Mouse (Mus musculus): ENCODE results near the gene Chka. TPM values are rescaled to one million over a fixed set of nuclear protein-coding genes. Genes with fewer than 3 reads are reported as not detected.

Chka gene
- total RNA-seq, 2 experiments from 2014 or later: 82.1 to 271 TPM

GRCm38 (mm10) chr19:3882214-3882613, 30.6 kb downstream of the Chka start:
- no peak for DNase-seq (ENCODE audit: low spot score in 2 of 2)

- no peak for DNase-seq (ENCODE audit: low spot score in 2 of 2)
These were observed 32.9 kb downstream of the Chka start for GRCm38 (mm10) chr19:3884325-3884990.

GRCm38 (mm10) chr19:3889096-3889495, 37.5 kb downstream of the Chka start:
- no peak for DNase-seq (ENCODE audit: low spot score in 2 of 2)

- no peak for DNase-seq (ENCODE audit: low spot score in 2 of 2)
These were observed 38.6 kb downstream of the Chka start for GRCm38 (mm10) chr19:3890181-3890580.

- no peak for DNase-seq (ENCODE audit: low spot score in 2 of 2)
These were observed 42.1 kb downstream of the Chka start for GRCm38 (mm10) chr19:3893545-3894116.

DNA sequence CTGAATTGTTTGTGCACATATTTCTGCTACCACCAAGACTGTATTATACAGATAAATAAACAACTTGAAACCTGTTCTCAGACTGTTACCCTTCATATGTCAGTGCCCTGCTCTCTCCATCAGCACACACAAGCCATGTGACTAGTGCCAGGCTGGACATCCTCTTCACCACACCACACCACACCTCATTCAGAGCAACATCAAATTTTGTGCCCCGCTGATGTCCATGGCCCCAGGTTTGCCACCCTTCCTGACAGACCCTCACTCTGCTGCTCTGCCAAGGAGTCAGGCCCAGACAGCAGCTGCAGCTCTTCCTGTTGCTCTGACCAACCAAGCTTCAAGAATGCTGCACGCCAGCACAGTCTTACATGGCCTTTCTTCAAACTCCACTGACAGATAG, 42.7 kb downstream of the Chka start:
- no peak for DNase-seq (ENCODE audit: low spot score in 2 of 2)

- DNase-seq (ENCODE audit: low spot score in 2 of 2): no peak
These were observed 43.6 kb downstream of the Chka start for GRCm38 (mm10) chr19:3895171-3895631.

DNA sequence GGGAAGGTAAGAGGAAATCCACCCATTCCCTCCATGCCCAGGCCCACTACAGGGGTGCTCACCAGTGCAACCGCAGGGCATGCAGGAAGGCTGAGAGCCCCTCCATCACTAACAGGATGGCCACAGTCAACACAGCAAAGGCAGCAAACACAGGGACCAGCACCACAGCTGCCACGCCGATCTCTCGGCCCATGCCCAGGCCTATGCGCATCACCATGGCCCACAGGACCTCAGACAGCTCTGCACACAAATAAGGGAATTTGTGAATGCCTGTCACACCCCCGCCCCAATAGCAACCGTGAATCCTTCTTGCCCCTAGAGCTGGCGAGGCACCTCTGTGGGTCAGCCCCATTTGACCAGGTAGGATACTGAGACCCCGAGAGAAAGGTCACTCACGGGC, 44.6 kb downstream of the Chka start:
- DNase-seq (ENCODE audit: low spot score in 2 of 2): no peak

- DNase-seq (ENCODE audit: low spot score in 2 of 2): no peak
These were observed 46.0 kb downstream of the Chka start for GRCm38 (mm10) chr19:3897557-3897956.

- no peak for DNase-seq (ENCODE audit: low spot score in 2 of 2)
These were observed 47.4 kb downstream of the Chka start for GRCm38 (mm10) chr19:3898952-3899351.

DNA sequence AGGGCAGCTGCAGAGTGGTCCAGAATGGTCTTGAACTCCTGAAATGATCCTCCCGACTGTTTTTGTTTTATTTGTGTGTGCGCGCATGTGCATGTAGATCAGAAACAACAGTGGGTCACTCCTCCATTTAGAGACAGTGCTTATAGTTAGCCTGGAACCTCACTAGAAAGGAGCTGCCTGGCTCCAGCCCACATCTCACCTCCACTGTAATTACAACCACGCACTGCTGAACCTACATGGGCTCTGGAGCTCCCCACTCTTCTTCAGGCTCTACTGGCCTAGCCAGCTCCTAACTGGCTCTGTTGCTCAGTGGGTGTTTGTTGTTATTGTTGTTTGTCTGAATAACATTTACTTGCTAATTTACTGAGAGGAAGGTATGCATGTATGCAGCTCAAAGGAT, 48.0 kb downstream of the Chka start:
- no peak for DNase-seq (ENCODE audit: low spot score in 2 of 2)

DNA sequence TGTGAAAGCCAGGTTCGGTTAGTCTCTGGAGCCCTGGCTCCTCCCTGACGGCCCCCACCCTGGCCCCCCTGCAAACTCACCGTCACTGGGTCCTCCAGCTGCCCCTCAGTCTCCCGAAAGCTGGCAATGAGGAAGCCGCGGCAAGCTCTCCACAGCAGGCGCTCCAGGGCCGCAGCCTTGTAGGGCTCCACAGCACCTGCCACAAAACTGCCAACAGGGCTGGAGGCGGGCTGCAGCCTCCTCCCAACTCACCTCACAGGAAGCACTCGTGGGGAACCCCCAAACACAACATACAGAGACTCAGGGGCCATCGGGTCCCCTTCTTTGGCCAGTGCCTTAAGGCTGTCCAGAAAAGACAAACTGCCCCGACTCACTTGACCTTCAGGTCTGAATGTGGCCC, 51.4 kb downstream of the Chka start:
- DNase-seq (ENCODE audit: low spot score in 2 of 2): no peak

GRCm38 (mm10) chr19:3903648-3904362, 52.2 kb downstream of the Chka start:
- DNase-seq (ENCODE audit: low spot score in 2 of 2): no peak

DNA sequence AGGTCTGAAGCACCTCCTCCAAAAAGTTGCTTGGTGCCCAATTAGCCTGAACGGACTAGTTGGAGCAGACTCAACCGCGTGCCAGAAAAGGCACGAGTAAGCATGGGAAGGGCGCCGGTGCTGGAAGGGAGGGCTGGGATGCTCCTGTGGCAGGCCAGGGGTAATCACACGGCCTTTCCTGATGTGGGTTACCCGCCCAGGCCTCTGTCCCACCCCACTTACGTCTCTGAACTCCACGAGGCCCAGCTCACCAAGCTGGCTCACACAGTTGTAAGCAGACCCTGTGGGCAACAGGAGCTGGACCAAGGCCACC, 52.7 kb downstream of the Chka start:
- DNase-seq (ENCODE audit: low spot score in 2 of 2): no peak

GRCm38 (mm10) chr19:3905261-3905969, 53.8 kb downstream of the Chka start:
- DNase-seq (ENCODE audit: low spot score in 2 of 2): no peak

DNA sequence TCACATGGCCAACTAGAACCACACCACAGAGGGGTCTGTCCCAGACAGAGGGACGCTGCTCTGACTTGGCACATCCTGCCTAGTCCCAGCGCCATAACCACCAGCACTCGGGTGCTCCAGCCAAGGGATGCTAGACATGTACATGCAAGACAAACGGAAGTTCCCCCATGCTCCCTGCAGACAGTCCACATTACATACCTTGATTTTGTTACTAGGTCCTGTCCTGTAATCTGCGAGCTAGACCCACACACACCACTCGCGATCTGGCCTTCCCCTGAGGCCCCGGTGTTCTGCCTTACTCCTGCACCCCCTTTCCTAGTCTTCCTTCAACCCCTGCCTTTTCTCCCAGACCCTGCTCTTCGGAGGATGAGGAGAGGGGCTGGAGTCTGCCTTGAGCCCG, 54.8 kb downstream of the Chka start:
- DNase-seq (ENCODE audit: low spot score in 2 of 2): no peak

- DNase-seq (ENCODE audit: low spot score in 2 of 2): peak; percentile 85 to 86
These were observed 55.5 kb downstream of the Chka start, which contains the start of gene Tcirg1 for GRCm38 (mm10) chr19:3906795-3907786. TSS of gene Tcirg1 (minus strand) at chr19:3907133.

DNA sequence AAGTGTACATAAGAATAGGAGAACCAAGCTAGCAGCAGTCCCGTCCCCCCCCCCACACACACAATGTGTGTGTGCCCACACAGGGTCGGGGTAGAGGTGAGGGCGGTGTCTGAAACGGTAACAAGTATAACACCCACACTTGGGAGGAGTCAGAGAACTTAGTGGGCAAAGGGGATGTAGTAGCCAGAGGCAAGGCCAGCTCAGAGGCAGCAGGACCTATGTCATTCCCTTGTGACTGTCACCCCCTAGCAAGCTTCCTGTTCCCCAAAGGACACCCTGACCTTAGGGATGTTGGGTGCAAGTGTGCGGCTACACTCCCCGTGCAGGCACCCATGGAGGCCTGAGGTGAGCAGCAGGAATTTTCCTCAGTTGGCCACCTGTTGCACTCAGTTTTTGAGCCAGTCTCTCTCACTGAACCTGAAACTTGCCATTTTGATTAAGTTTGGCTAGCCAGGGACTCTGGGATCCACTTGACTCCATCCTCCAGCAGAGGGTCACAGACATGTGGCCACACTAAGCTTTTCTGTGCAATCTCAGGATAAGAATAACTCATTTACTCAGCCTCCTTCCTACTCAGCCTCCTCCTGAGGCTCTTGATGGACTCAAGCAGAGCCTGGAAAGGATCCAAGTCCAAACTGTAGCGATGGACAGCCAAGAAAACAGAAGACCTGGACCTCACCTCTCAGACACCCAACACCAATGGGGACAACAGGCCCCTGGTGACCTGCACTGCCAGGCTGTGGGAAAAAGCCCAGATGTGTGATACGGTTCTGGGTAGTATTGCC, 56.5 kb downstream of the Chka start:
- no peak for DNase-seq (ENCODE audit: low spot score in 2 of 2)

DNA sequence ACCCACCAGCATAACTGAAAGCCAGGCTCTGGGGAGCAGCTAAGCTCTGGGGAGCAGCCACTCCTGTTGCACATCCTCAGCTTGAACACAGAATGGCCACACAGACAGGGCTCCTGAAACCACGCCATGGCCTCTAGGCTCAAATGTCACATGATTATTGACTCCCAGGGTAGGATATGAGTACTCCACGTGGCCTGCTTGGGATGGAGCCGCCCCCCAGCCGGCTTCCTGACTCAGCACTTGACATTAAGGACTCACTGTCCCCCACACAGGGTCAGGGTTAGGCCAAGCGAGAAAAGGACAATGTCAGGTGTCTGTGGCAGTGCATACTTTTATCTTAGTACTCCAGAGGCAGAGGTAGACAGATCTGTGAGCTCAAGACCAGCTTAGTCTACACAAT, 58.6 kb downstream of the Chka start:
- DNase-seq (ENCODE audit: low spot score in 2 of 2): no peak

Measured in adrenal gland, adult 18-20 months (tissue).